Mouse (Mus musculus): ENCODE measurements around the gene Slc4a1. TPM values are rescaled to one million over a fixed set of nuclear protein-coding genes. Genes with fewer than 3 reads are reported as not detected.
"Not testable (repeated sequence)": the region's sequence is repeated elsewhere in the genome, so short reads cannot be mapped to it uniquely, and the experiment has no call there.

The Slc4a1 gene
- 1.2 TPM in 1 of 2 replicates, not detected in the other for polyA plus RNA-seq (2012; ENCODE audit: insufficient read depth, insufficient read length, missing spikeins)

GRCm38 (mm10) chr11:102366103-102366502, at the start of gene Slc4a1:
Gene Slc4a1 (minus strand): TSS chr11:102366203.
- not testable (repeated sequence) for H3K4me1 ChIP-seq (ENCODE audit: control insufficient read depth, insufficient read depth, insufficient read length, low read length); H3K27ac ChIP-seq (replicated peaks; ENCODE audit: low read depth, low read length); H3K4me3 ChIP-seq (ENCODE audit: insufficient read depth, low read depth, low read length)

GRCm38 (mm10) chr11:102415034-102415802, 49.2 kb upstream of the Slc4a1 start:
- H3K4me1 ChIP-seq (ENCODE audit: control insufficient read depth, insufficient read depth, insufficient read length, low read length), result no peaks in the 10 kb centered on the region
- H3K4me3 ChIP-seq (ENCODE audit: insufficient read depth, low read depth, low read length), result no peak overlapping the region
- H3K27ac ChIP-seq (replicated peaks; ENCODE audit: low read depth, low read length), result no peak overlapping the region

GRCm38 (mm10) chr11:102413059-102413458, 47.1 kb upstream of the Slc4a1 start:
- no peaks in the 10 kb centered on the region for H3K4me1 ChIP-seq (ENCODE audit: control insufficient read depth, insufficient read depth, insufficient read length, low read length)
- H3K4me3 ChIP-seq (ENCODE audit: insufficient read depth, low read depth, low read length), result no peak overlapping the region
- H3K27ac ChIP-seq (replicated peaks; ENCODE audit: low read depth, low read length), result no peak overlapping the region

GRCm38 (mm10) chr11:102411704-102412103, 45.7 kb upstream of the Slc4a1 start:
- H3K4me3 ChIP-seq (ENCODE audit: insufficient read depth, low read depth, low read length), result no peak overlapping the region
- H3K27ac ChIP-seq (replicated peaks; ENCODE audit: low read depth, low read length), result no peak overlapping the region
- no peaks in the 10 kb centered on the region for H3K4me1 ChIP-seq (ENCODE audit: control insufficient read depth, insufficient read depth, insufficient read length, low read length)

GRCm38 (mm10) chr11:102411061-102411460, 45.1 kb upstream of the Slc4a1 start:
- Histone ChIP-seq H3K27ac (replicated peaks; ENCODE audit: low read depth, low read length) (no peak overlapping the region), H3K4me1 (ENCODE audit: control insufficient read depth, insufficient read depth, insufficient read length, low read length) (peaks cover 2% of the 10 kb centered on the region; the same call in 1 of the 2 replicates), H3K4me3 (ENCODE audit: insufficient read depth, low read depth, low read length) (no peak overlapping the region)

- not testable (repeated sequence) for H3K4me3 ChIP-seq (ENCODE audit: insufficient read depth, low read depth, low read length); H3K27ac ChIP-seq (replicated peaks; ENCODE audit: low read depth, low read length); H3K4me1 ChIP-seq (ENCODE audit: control insufficient read depth, insufficient read depth, insufficient read length, low read length)
Observed at GRCm38 (mm10) chr11:102410345-102410744, 44.3 kb upstream of the Slc4a1 start.

- Histone ChIP-seq H3K27ac (replicated peaks; ENCODE audit: low read depth, low read length) (no peak overlapping the region), H3K4me3 (ENCODE audit: insufficient read depth, low read depth, low read length) (no peak overlapping the region), H3K4me1 (ENCODE audit: control insufficient read depth, insufficient read depth, insufficient read length, low read length) (peaks cover 4% of the 10 kb centered on the region; the same call in 1 of the 2 replicates)
Observed at GRCm38 (mm10) chr11:102409795-102410330, 43.9 kb upstream of the Slc4a1 start.

- H3K4me3 ChIP-seq (ENCODE audit: insufficient read depth, low read depth, low read length), result peak overlapping the region; percentile 25
Observed at GRCm38 (mm10) chr11:102408888-102409794, 43.1 kb upstream of the Slc4a1 start.

GRCm38 (mm10) chr11:102408344-102408876, 42.4 kb upstream of the Slc4a1 start:
- peak overlapping the region; percentile 68 for H3K4me3 ChIP-seq (ENCODE audit: insufficient read depth, low read depth, low read length)
- H3K4me1 ChIP-seq (ENCODE audit: control insufficient read depth, insufficient read depth, insufficient read length, low read length), result peaks cover 4% of the 10 kb centered on the region; the same call in 1 of the 2 replicates
- peak overlapping the region; percentile 94 for H3K27ac ChIP-seq (replicated peaks; ENCODE audit: low read depth, low read length)

More at GRCm38 (mm10) chr11:102408888-102409794, 43.1 kb upstream of the Slc4a1 start:
- peaks cover 4% of the 10 kb centered on the region; the same call in 1 of the 2 replicates for H3K4me1 ChIP-seq (ENCODE audit: control insufficient read depth, insufficient read depth, insufficient read length, low read length)
- H3K27ac ChIP-seq (replicated peaks; ENCODE audit: low read depth, low read length), result peak overlapping the region; percentile 63

- H3K4me1 ChIP-seq (ENCODE audit: control insufficient read depth, insufficient read depth, insufficient read length, low read length), result peaks cover 4% of the 10 kb centered on the region; the same call in 1 of the 2 replicates
- peak within 1 kb of the TSS; percentile 94 for H3K27ac ChIP-seq (replicated peaks; ENCODE audit: low read depth, low read length)
- peak within 1 kb of the TSS; percentile 73 for H3K4me3 ChIP-seq (ENCODE audit: insufficient read depth, low read depth, low read length)
Observed at GRCm38 (mm10) chr11:102407834-102408215, 41.8 kb upstream of the Slc4a1 start, which contains the start of gene Slc25a39. Gene Slc25a39 (minus strand): TSS chr11:102407946.

GRCm38 (mm10) chr11:102406900-102407833, 41.2 kb upstream of the Slc4a1 start:
- Histone ChIP-seq H3K27ac (replicated peaks; ENCODE audit: low read depth, low read length) (peak overlapping the region; percentile 94), H3K4me1 (ENCODE audit: control insufficient read depth, insufficient read depth, insufficient read length, low read length) (peaks cover 4% of the 10 kb centered on the region; the same call in 1 of the 2 replicates), H3K4me3 (ENCODE audit: insufficient read depth, low read depth, low read length) (peak overlapping the region; percentile 73)

GRCm38 (mm10) chr11:102406401-102406800, 40.4 kb upstream of the Slc4a1 start:
- Histone ChIP-seq H3K27ac (replicated peaks; ENCODE audit: low read depth, low read length) (peak overlapping the region; percentile 92), H3K4me1 (ENCODE audit: control insufficient read depth, insufficient read depth, insufficient read length, low read length) (peaks cover 4% of the 10 kb centered on the region; the same call in 1 of the 2 replicates), H3K4me3 (ENCODE audit: insufficient read depth, low read depth, low read length) (peak overlapping the region; percentile 73)

- H3K4me3 ChIP-seq (ENCODE audit: insufficient read depth, low read depth, low read length), result peak overlapping the region; percentile 73
Observed at GRCm38 (mm10) chr11:102405544-102406285, 39.7 kb upstream of the Slc4a1 start.

More at GRCm38 (mm10) chr11:102405544-102406285, 39.7 kb upstream of the Slc4a1 start:
- peaks cover 4% of the 10 kb centered on the region; the same call in 1 of the 2 replicates for H3K4me1 ChIP-seq (ENCODE audit: control insufficient read depth, insufficient read depth, insufficient read length, low read length)
- peak overlapping the region; percentile 92 for H3K27ac ChIP-seq (replicated peaks; ENCODE audit: low read depth, low read length)
